Mouse (Mus musculus): ENCODE results near the gene Prkab1. TPM values are rescaled to one million over a fixed set of nuclear protein-coding genes. Genes with fewer than 3 reads are reported as not detected.

Gene Prkab1
- polyA plus RNA-seq, 1 experiment, result 102 TPM

- peaks cover 71% of the 10 kb centered on the region for H3K36me3 ChIP-seq (ENCODE audit: control insufficient read depth, insufficient read depth, low read length)
- no peak for DNase-seq
- no peak overlapping the region for H3K27ac ChIP-seq (ENCODE audit: control insufficient read depth, insufficient read depth, low read length)
- no peak overlapping the region for H3K4me3 ChIP-seq (ENCODE audit: control insufficient read depth, insufficient read depth, low read length)
- H3K4me1 ChIP-seq (replicated peaks; ENCODE audit: control insufficient read depth, insufficient read depth, low read length), result no peaks in the 10 kb centered on the region
- WGBS, result 92% methylated on average over 5 of the region's 5 CpGs
- H3K27me3 ChIP-seq (ENCODE audit: control insufficient read depth, insufficient read depth, low read length), result no peaks in the 10 kb centered on the region; the same call in 1 of the 2 replicates
- no peak for TF ChIP-seq POLR2A (IDR thresholded peaks at IDR 0.05; ENCODE audit: control insufficient read depth, extremely low read depth, insufficient read depth, low read length, poor library complexity)
- TF ChIP-seq CTCF (IDR thresholded peaks at IDR 0.05; ENCODE audit: borderline replicate concordance, control insufficient read depth, extremely low read depth, insufficient read depth, low read length, poor library complexity), result no peak
Measured at GRCm38 (mm10) chr5:116016542-116016941, 7.8 kb downstream of the Prkab1 start.

GRCm38 (mm10) chr5:116014237-116014636, 10.1 kb downstream of the Prkab1 start:
- no peak for TF ChIP-seq POLR2A (IDR thresholded peaks at IDR 0.05; ENCODE audit: control insufficient read depth, extremely low read depth, insufficient read depth, low read length, poor library complexity)
- TF ChIP-seq CTCF (IDR thresholded peaks at IDR 0.05; ENCODE audit: borderline replicate concordance, control insufficient read depth, extremely low read depth, insufficient read depth, low read length, poor library complexity), result no peak
- Histone ChIP-seq H3K4me3 (ENCODE audit: control insufficient read depth, insufficient read depth, low read length) (no peak overlapping the region), H3K27ac (ENCODE audit: control insufficient read depth, insufficient read depth, low read length) (no peak overlapping the region), H3K4me1 (replicated peaks; ENCODE audit: control insufficient read depth, insufficient read depth, low read length) (no peaks in the 10 kb centered on the region), H3K36me3 (ENCODE audit: control insufficient read depth, insufficient read depth, low read length) (peaks cover 56% of the 10 kb centered on the region), H3K27me3 (ENCODE audit: control insufficient read depth, insufficient read depth, low read length) (no peaks in the 10 kb centered on the region; the same call in 1 of the 2 replicates)
- no peak for DNase-seq
- WGBS, result 98% methylated on average over 11 of the region's 11 CpGs

GRCm38 (mm10) chr5:116013821-116014220, 10.5 kb downstream of the Prkab1 start:
- TF ChIP-seq POLR2A (IDR thresholded peaks at IDR 0.05; ENCODE audit: control insufficient read depth, extremely low read depth, insufficient read depth, low read length, poor library complexity), result no peak
- Histone ChIP-seq H3K36me3 (ENCODE audit: control insufficient read depth, insufficient read depth, low read length) (peaks cover 51% of the 10 kb centered on the region), H3K27ac (ENCODE audit: control insufficient read depth, insufficient read depth, low read length) (no peak overlapping the region), H3K27me3 (ENCODE audit: control insufficient read depth, insufficient read depth, low read length) (no peaks in the 10 kb centered on the region; the same call in 1 of the 2 replicates), H3K4me3 (ENCODE audit: control insufficient read depth, insufficient read depth, low read length) (no peak overlapping the region), H3K4me1 (replicated peaks; ENCODE audit: control insufficient read depth, insufficient read depth, low read length) (no peaks in the 10 kb centered on the region)
- 89% methylated on average over 8 of the region's 8 CpGs for WGBS
- DNase-seq, result no peak

- Histone ChIP-seq H3K4me1 (replicated peaks; ENCODE audit: control insufficient read depth, insufficient read depth, low read length) (no peaks in the 10 kb centered on the region), H3K27ac (ENCODE audit: control insufficient read depth, insufficient read depth, low read length) (no peak overlapping the region), H3K4me3 (ENCODE audit: control insufficient read depth, insufficient read depth, low read length) (no peak overlapping the region), H3K36me3 (ENCODE audit: control insufficient read depth, insufficient read depth, low read length) (peaks cover 39% of the 10 kb centered on the region), H3K27me3 (ENCODE audit: control insufficient read depth, insufficient read depth, low read length) (no peaks in the 10 kb centered on the region; the same call in 1 of the 2 replicates)
- no peak for DNase-seq
- TF ChIP-seq POLR2A (IDR thresholded peaks at IDR 0.05; ENCODE audit: control insufficient read depth, extremely low read depth, insufficient read depth, low read length, poor library complexity) (no peak), CTCF (IDR thresholded peaks at IDR 0.05; ENCODE audit: borderline replicate concordance, control insufficient read depth, extremely low read depth, insufficient read depth, low read length, poor library complexity) (no peak)
- 82% methylated on average over 7 of the region's 7 CpGs for whole genome bisulfite sequencing
Measured at GRCm38 (mm10) chr5:116012503-116012902, 11.8 kb downstream of the Prkab1 start.

GRCm38 (mm10) chr5:116011700-116012099, 12.6 kb downstream of the Prkab1 start:
- 69% methylated on average over 7 of the region's 7 CpGs for WGBS
- Histone ChIP-seq H3K4me1 (replicated peaks; ENCODE audit: control insufficient read depth, insufficient read depth, low read length) (no peaks in the 10 kb centered on the region), H3K4me3 (ENCODE audit: control insufficient read depth, insufficient read depth, low read length) (no peak overlapping the region), H3K27me3 (ENCODE audit: control insufficient read depth, insufficient read depth, low read length) (no peaks in the 10 kb centered on the region; the same call in 1 of the 2 replicates), H3K36me3 (ENCODE audit: control insufficient read depth, insufficient read depth, low read length) (peaks cover 31% of the 10 kb centered on the region), H3K27ac (ENCODE audit: control insufficient read depth, insufficient read depth, low read length) (no peak overlapping the region)
- no peak for DNase-seq
- TF ChIP-seq POLR2A (IDR thresholded peaks at IDR 0.05; ENCODE audit: control insufficient read depth, extremely low read depth, insufficient read depth, low read length, poor library complexity) (no peak), CTCF (IDR thresholded peaks at IDR 0.05; ENCODE audit: borderline replicate concordance, control insufficient read depth, extremely low read depth, insufficient read depth, low read length, poor library complexity) (no peak)

GRCm38 (mm10) chr5:116009884-116010627, 14.3 kb downstream of the Prkab1 start:
- WGBS, result 81% methylated on average over 2 of the region's 2 CpGs
- H3K27me3 ChIP-seq (ENCODE audit: control insufficient read depth, insufficient read depth, low read length), result no peaks in the 10 kb centered on the region; the same call in 1 of the 2 replicates
- TF ChIP-seq CTCF (IDR thresholded peaks at IDR 0.05; ENCODE audit: borderline replicate concordance, control insufficient read depth, extremely low read depth, insufficient read depth, low read length, poor library complexity) (no peak), POLR2A (IDR thresholded peaks at IDR 0.05; ENCODE audit: control insufficient read depth, extremely low read depth, insufficient read depth, low read length, poor library complexity) (no peak)
- no peak for DNase-seq
- no peak overlapping the region for H3K27ac ChIP-seq (ENCODE audit: control insufficient read depth, insufficient read depth, low read length)
- H3K36me3 ChIP-seq (ENCODE audit: control insufficient read depth, insufficient read depth, low read length), result peaks cover 17% of the 10 kb centered on the region
- no peaks in the 10 kb centered on the region for H3K4me1 ChIP-seq (replicated peaks; ENCODE audit: control insufficient read depth, insufficient read depth, low read length)
- no peak overlapping the region for H3K4me3 ChIP-seq (ENCODE audit: control insufficient read depth, insufficient read depth, low read length)

Data from thymus, adult 2 months (tissue).